Mouse (Mus musculus): ENCODE results near the gene Spata18. TPM values are rescaled to one million over a fixed set of nuclear protein-coding genes. Genes with fewer than 3 reads are reported as not detected.

The Spata18 gene
- polyA plus RNA-seq, 1 experiment from 2014 or later = not detected

GRCm38 (mm10) chr5:73675604-73676003, 24.4 kb downstream of the Spata18 start:
- no peak for DNase-seq (ENCODE audit: extremely low spot score, low spot score)

GRCm38 (mm10) chr5:73676626-73677025, 25.4 kb downstream of the Spata18 start:
- 74% methylated on average over 13 of the region's 13 CpGs for WGBS
- H3K4me1 ChIP-seq = 0 out of 2 replicates have a peak, but pooled peaks cover 4% of the 10 kb centered on the region
- no peak for DNase-seq (ENCODE audit: extremely low spot score, low spot score)
- no peaks in the 10 kb centered on the region for H3K36me3 ChIP-seq (replicated peaks)
- H3K4me3 ChIP-seq = no peak overlapping the region
- H3K9me3 ChIP-seq = no peaks in the 10 kb centered on the region
- H3K27ac ChIP-seq = no peak overlapping the region
- H3K27me3 ChIP-seq (ENCODE audit: poor library complexity, severe bottlenecking) = no peaks in the 10 kb centered on the region

More at GRCm38 (mm10) chr5:73675604-73676003, 24.4 kb downstream of the Spata18 start:
- Histone ChIP-seq H3K27ac (no peak overlapping the region), H3K36me3 (replicated peaks) (no peaks in the 10 kb centered on the region), H3K9me3 (no peaks in the 10 kb centered on the region), H3K4me3 (no peak overlapping the region), H3K4me1 (no peaks in the 10 kb centered on the region), H3K27me3 (ENCODE audit: poor library complexity, severe bottlenecking) (no peaks in the 10 kb centered on the region)
- WGBS = 84% methylated on average over 3 of the region's 3 CpGs

GRCm38 (mm10) chr5:73683221-73683620, 32.0 kb downstream of the Spata18 start:
- no peaks in the 10 kb centered on the region for H3K9me3 ChIP-seq
- H3K4me1 ChIP-seq = 0 out of 2 replicates have a peak, but pooled peaks cover 9% of the 10 kb centered on the region
- 86% methylated on average over 6 of the region's 6 CpGs for WGBS
- H3K36me3 ChIP-seq (replicated peaks) = no peaks in the 10 kb centered on the region
- no peaks in the 10 kb centered on the region for H3K27me3 ChIP-seq (ENCODE audit: poor library complexity, severe bottlenecking)
- H3K27ac ChIP-seq = no peak overlapping the region
- no peak overlapping the region for H3K4me3 ChIP-seq
- no peak for DNase-seq (ENCODE audit: extremely low spot score, low spot score)

GRCm38 (mm10) chr5:73683706-73684409, 32.7 kb downstream of the Spata18 start:
- Histone ChIP-seq H3K27me3 (ENCODE audit: poor library complexity, severe bottlenecking) (no peaks in the 10 kb centered on the region), H3K4me3 (no peak overlapping the region), H3K36me3 (replicated peaks) (no peaks in the 10 kb centered on the region), H3K4me1 (0 out of 2 replicates have a peak, but pooled peaks cover 9% of the 10 kb centered on the region), H3K9me3 (no peaks in the 10 kb centered on the region), H3K27ac (no peak overlapping the region)
- WGBS = 65% methylated on average over 9 of the region's 9 CpGs
- DNase-seq (ENCODE audit: extremely low spot score, low spot score) = no peak

- Histone ChIP-seq H3K4me3 (no peak overlapping the region), H3K4me1 (peaks cover 14% of the 10 kb centered on the region), H3K36me3 (replicated peaks) (no peaks in the 10 kb centered on the region), H3K27me3 (ENCODE audit: poor library complexity, severe bottlenecking) (no peaks in the 10 kb centered on the region), H3K9me3 (no peaks in the 10 kb centered on the region), H3K27ac (no peak overlapping the region)
- DNase-seq (ENCODE audit: extremely low spot score, low spot score) = no peak
- WGBS = 43% methylated on average over 4 of the region's 4 CpGs
Measured at GRCm38 (mm10) chr5:73686149-73686548, 35.0 kb downstream of the Spata18 start.

- DNase-seq (ENCODE audit: extremely low spot score, low spot score) = no peak
- no peak overlapping the region for H3K4me3 ChIP-seq
- WGBS = 91% methylated on average over 1 of the region's 1 CpGs
- H3K27ac ChIP-seq = no peak overlapping the region
- H3K36me3 ChIP-seq (replicated peaks) = no peaks in the 10 kb centered on the region
- peaks cover 21% of the 10 kb centered on the region for H3K4me1 ChIP-seq
- H3K9me3 ChIP-seq = no peaks in the 10 kb centered on the region
- no peaks in the 10 kb centered on the region for H3K27me3 ChIP-seq (ENCODE audit: poor library complexity, severe bottlenecking)
Measured at GRCm38 (mm10) chr5:73688576-73688975, 37.4 kb downstream of the Spata18 start.

GRCm38 (mm10) chr5:73690146-73690545, 39.0 kb downstream of the Spata18 start:
- 65% methylated on average over 2 of the region's 2 CpGs for WGBS
- Histone ChIP-seq H3K4me3 (no peak overlapping the region), H3K9me3 (no peaks in the 10 kb centered on the region), H3K36me3 (replicated peaks) (no peaks in the 10 kb centered on the region), H3K27ac (no peak overlapping the region), H3K4me1 (peaks cover 21% of the 10 kb centered on the region), H3K27me3 (ENCODE audit: poor library complexity, severe bottlenecking) (no peaks in the 10 kb centered on the region)
- DNase-seq (ENCODE audit: extremely low spot score, low spot score) = no peak

- DNase-seq (ENCODE audit: extremely low spot score, low spot score) = no peak
- no peak overlapping the region for H3K4me3 ChIP-seq
- peaks cover 21% of the 10 kb centered on the region for H3K4me1 ChIP-seq
- no peaks in the 10 kb centered on the region for H3K27me3 ChIP-seq (ENCODE audit: poor library complexity, severe bottlenecking)
- no peaks in the 10 kb centered on the region for H3K9me3 ChIP-seq
- 0 out of 2 replicates have a peak overlapping the region, but pooled peaks have one; percentile 20 for H3K27ac ChIP-seq
- H3K36me3 ChIP-seq (replicated peaks) = no peaks in the 10 kb centered on the region
- 33% methylated on average over 15 of the region's 15 CpGs for WGBS
Measured at GRCm38 (mm10) chr5:73691723-73692520, 40.7 kb downstream of the Spata18 start.

- 84% methylated on average over 1 of the region's 1 CpGs for WGBS
- no peak for DNase-seq (ENCODE audit: extremely low spot score, low spot score)
- H3K4me1 ChIP-seq = peaks cover 16% of the 10 kb centered on the region
- H3K27ac ChIP-seq = no peak overlapping the region
- H3K9me3 ChIP-seq = no peaks in the 10 kb centered on the region
- H3K27me3 ChIP-seq (ENCODE audit: poor library complexity, severe bottlenecking) = no peaks in the 10 kb centered on the region
- no peak overlapping the region for H3K4me3 ChIP-seq
- H3K36me3 ChIP-seq (replicated peaks) = no peaks in the 10 kb centered on the region
Measured at GRCm38 (mm10) chr5:73693778-73694177, 42.6 kb downstream of the Spata18 start.

- H3K27ac ChIP-seq = no peak overlapping the region; the same call in 1 of the 2 replicates
- H3K4me3 ChIP-seq = no peak overlapping the region
- DNase-seq (ENCODE audit: extremely low spot score, low spot score) = no peak
- no peaks in the 10 kb centered on the region for H3K9me3 ChIP-seq
- H3K4me1 ChIP-seq = peaks cover 16% of the 10 kb centered on the region
- whole genome bisulfite sequencing = 72% methylated on average over 4 of the region's 4 CpGs
- H3K27me3 ChIP-seq (ENCODE audit: poor library complexity, severe bottlenecking) = no peaks in the 10 kb centered on the region
- no peaks in the 10 kb centered on the region for H3K36me3 ChIP-seq (replicated peaks)
Measured at GRCm38 (mm10) chr5:73694254-73695015, 43.3 kb downstream of the Spata18 start.

- H3K9me3 ChIP-seq = no peaks in the 10 kb centered on the region
- H3K36me3 ChIP-seq (replicated peaks) = no peaks in the 10 kb centered on the region
- no peaks in the 10 kb centered on the region for H3K27me3 ChIP-seq (ENCODE audit: poor library complexity, severe bottlenecking)
- no peak overlapping the region for H3K27ac ChIP-seq
- no peak overlapping the region for H3K4me3 ChIP-seq
- WGBS = 82% methylated on average over 4 of the region's 4 CpGs
- no peak for DNase-seq (ENCODE audit: extremely low spot score, low spot score)
- H3K4me1 ChIP-seq = no peaks in the 10 kb centered on the region
Measured at GRCm38 (mm10) chr5:73697700-73698099, 46.5 kb downstream of the Spata18 start.

GRCm38 (mm10) chr5:73701063-73701890, 50.1 kb downstream of the Spata18 start:
- Histone ChIP-seq H3K27ac (no peak overlapping the region), H3K9me3 (no peaks in the 10 kb centered on the region), H3K27me3 (ENCODE audit: poor library complexity, severe bottlenecking) (no peaks in the 10 kb centered on the region; the same call in 1 of the 2 replicates), H3K36me3 (replicated peaks) (no peaks in the 10 kb centered on the region), H3K4me1 (no peaks in the 10 kb centered on the region), H3K4me3 (no peak overlapping the region)
- DNase-seq (ENCODE audit: extremely low spot score, low spot score) = no peak
- WGBS = 88% methylated on average over 17 of the region's 17 CpGs

Data from forebrain, embryonic 10.5 days (tissue).